ENCODE assay signal across 24 mouse cellular contexts in the genomic region with DNA sequence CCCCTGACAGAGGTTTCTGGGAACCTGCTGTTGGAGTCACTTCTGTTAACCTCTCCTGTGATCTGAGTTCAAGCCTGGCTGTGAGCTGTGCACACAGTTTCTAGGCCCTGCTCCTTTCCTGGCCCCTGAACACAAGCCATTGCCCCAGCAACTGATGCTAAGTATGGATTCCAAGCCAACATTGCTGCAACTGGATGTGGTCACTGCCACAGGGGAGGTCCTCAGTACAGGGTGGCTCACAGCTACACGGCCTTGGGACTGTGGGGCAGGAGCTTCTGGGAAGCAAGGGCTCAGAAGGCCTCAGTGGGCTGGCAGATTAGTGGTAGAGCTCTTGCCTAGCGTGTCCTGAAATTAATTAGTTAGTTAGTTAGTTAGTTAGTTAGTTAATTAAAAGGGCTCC. TPM values are rescaled to one million over a fixed set of nuclear protein-coding genes. Genes with fewer than 3 reads are reported as not detected.
DNase-seq lines count a peak whose midpoint lies in the region; ATAC-seq lines count a peak whose summit lies in the region.
"Had no signal": no experiment of that assay in that cellular context is flagged by ENCODE, and none has a peak within 500 bp of the region (broad histone marks: within the 10 kb centered on the region; RNA-seq: fewer than 3 reads in every experiment).

No protein-coding gene starts in this region.

- peaks cover 87% of the 10 kb centered on the region for H3K36me3 ChIP-seq in megakaryocyte, embryonic 14.5 days (replicated peaks; ENCODE audit: low read length)
- H3K36me3 ChIP-seq in limb, embryonic 10.5 days, result peaks cover 49% of the 10 kb centered on the region
- H3K36me3 ChIP-seq: heart, embryonic 15.5 days; intestine, embryonic 15.5 days had no signal

- no peaks in the 10 kb centered on the region for H3K9me3 ChIP-seq in megakaryocyte, embryonic 14.5 days
- H3K9me3 ChIP-seq in limb, embryonic 10.5 days (replicated peaks), result no peaks in the 10 kb centered on the region
- H3K9me3 ChIP-seq: embryonic facial prominence, embryonic 10.5 days; forebrain, embryonic 13.5 days; G1E; heart, embryonic 15.5 days; hindbrain, embryonic 10.5 days; intestine, embryonic 15.5 days had no signal

- WGBS in limb, embryonic 10.5 days, result 92% methylated on average over 2 of the region's 2 CpGs

- no peak for ATAC-seq in megakaryocyte, adult 5-6 weeks (ENCODE audit: poor library complexity, severe bottlenecking)
- ATAC-seq: CD4-positive, CD25-positive, alpha-beta regulatory T cell, adult 4 months; forebrain, embryonic 13.5 days; forebrain, postnatal 0 days; intestine, embryonic 15.5 days had no signal

- H3K4me1 ChIP-seq in megakaryocyte, embryonic 14.5 days, result peaks cover 100% of the 10 kb centered on the region
- H3K4me1 ChIP-seq in limb, embryonic 10.5 days, result peaks cover 17% of the 10 kb centered on the region; the same call in 1 of the 2 replicates

- intact Hi-C loops in heart, postnatal 25 days (cut with DNase I), result no loop called here

- 0 out of 2 replicates have a peak overlapping the region, but pooled peaks have one; percentile 27 for H3K27ac ChIP-seq in limb, embryonic 10.5 days
- H3K27ac ChIP-seq: embryonic facial prominence, embryonic 10.5 days; forebrain, embryonic 13.5 days; gastrocnemius, adult 2 months; heart, embryonic 15.5 days; hindbrain, embryonic 10.5 days; hindbrain, embryonic 14.5 days; intestine, embryonic 15.5 days had no signal

- H3K4me3 ChIP-seq in megakaryocyte, embryonic 14.5 days (replicated peaks), result peak overlapping the region; percentile 31
- no peak overlapping the region for H3K4me3 ChIP-seq in limb, embryonic 10.5 days
- H3K4me3 ChIP-seq: embryonic facial prominence, embryonic 10.5 days; forebrain, embryonic 13.5 days; gastrocnemius, adult 2 months; heart, embryonic 15.5 days; hindbrain, embryonic 10.5 days; intestine, embryonic 15.5 days had no signal

- peak; percentile 45 for DNase-seq in adrenal gland, postnatal 10 days
- DNase-seq in adrenal gland, postnatal 25 days, result no peak
- peak; percentile 92 for DNase-seq in heart, adult 11 months
- DNase-seq in heart, postnatal 25 days (ENCODE audit: low spot score), result no peak
- DNase-seq in limb, embryonic 10.5 days (ENCODE audit: low spot score), result no peak
- DNase-seq: adrenal gland, adult 8-10 months; B cell, adult 2 months; cerebellum, adult 11 months; cerebellum, postnatal 10 days; forebrain, postnatal 0 days; gastrocnemius, adult 2 months; gastrocnemius, postnatal 25 days; heart, postnatal 14 days had no signal

- H3K27me3 ChIP-seq in megakaryocyte, embryonic 14.5 days (replicated peaks), result no peaks in the 10 kb centered on the region
- H3K27me3 ChIP-seq in limb, embryonic 10.5 days (ENCODE audit: low read depth, poor library complexity, severe bottlenecking), result no peaks in the 10 kb centered on the region
- H3K27me3 ChIP-seq: forebrain, embryonic 13.5 days; heart, embryonic 15.5 days; intestine, embryonic 15.5 days had no signal

RNA-seq across cellular contexts. Expression of gene Mtss1l, which starts 20.7 kb away (rescaled TPM):
- total RNA-seq in adrenal gland, postnatal 10 days (2021), result 10 to 100 TPM; 28.3 to 38.3 TPM
- 23.9 and 27.7 TPM in 2 replicates for total RNA-seq in adrenal gland, postnatal 25 days (2021)
- 10 to 100 TPM; 33.8 to 36.1 TPM for total RNA-seq in heart, postnatal 25 days (2021)
- 149 and 562 TPM in 2 replicates for polyA plus RNA-seq in megakaryocyte, embryonic 14.5 days (2012; ENCODE audit: insufficient read depth, low replicate concordance)
- 0.80 and 0.85 TPM in 2 replicates for total RNA-seq in megakaryocyte, adult 5-6 weeks (2015)
- 0.04 and 0.41 TPM in 2 replicates for total RNA-seq in megakaryocyte, adult 5-6 weeks (2017)
- 7.8 and 8.8 TPM in 2 replicates for polyA plus RNA-seq in limb, embryonic 10.5 days (2016; fragmentation: Nextera tagmentation; extraction: Ambion mirVana)
- total RNA-seq: granulocyte monocyte progenitor cell, adult 5-6 weeks had no signal
- polyA plus RNA-seq: CD4-positive, CD25-positive, alpha-beta regulatory T cell, adult 4 months had no signal

Comparison
In these comparisons a context has a peak if more than half of its experiments do, and no peak if none do; other contexts are left out.
1. DNase-seq: peak in adrenal gland, postnatal 10 days (single experiment) and heart, adult 11 months (single experiment); none in adrenal gland, postnatal 25 days (single experiment), heart, postnatal 25 days (single experiment) and limb, embryonic 10.5 days (single experiment).
2. RNA of gene Mtss1l, which starts 20.7 kb away (total RNA-seq): 28.3 to 38.3 TPM in adrenal gland, postnatal 10 days, 33.8 to 36.1 TPM in heart, postnatal 25 days and 23.9 to 27.7 TPM in adrenal gland, postnatal 25 days; 0.04 to 0.85 TPM in megakaryocyte, adult 5-6 weeks; every median in the first group is over 10 times any median in the second.